Mouse (Mus musculus): ENCODE results near the gene Lmntd2. TPM values are rescaled to one million over a fixed set of nuclear protein-coding genes. Genes with fewer than 3 reads are reported as not detected.

The Lmntd2 gene
- polyA plus RNA-seq, 1 experiment = 6.8 TPM

DNA sequence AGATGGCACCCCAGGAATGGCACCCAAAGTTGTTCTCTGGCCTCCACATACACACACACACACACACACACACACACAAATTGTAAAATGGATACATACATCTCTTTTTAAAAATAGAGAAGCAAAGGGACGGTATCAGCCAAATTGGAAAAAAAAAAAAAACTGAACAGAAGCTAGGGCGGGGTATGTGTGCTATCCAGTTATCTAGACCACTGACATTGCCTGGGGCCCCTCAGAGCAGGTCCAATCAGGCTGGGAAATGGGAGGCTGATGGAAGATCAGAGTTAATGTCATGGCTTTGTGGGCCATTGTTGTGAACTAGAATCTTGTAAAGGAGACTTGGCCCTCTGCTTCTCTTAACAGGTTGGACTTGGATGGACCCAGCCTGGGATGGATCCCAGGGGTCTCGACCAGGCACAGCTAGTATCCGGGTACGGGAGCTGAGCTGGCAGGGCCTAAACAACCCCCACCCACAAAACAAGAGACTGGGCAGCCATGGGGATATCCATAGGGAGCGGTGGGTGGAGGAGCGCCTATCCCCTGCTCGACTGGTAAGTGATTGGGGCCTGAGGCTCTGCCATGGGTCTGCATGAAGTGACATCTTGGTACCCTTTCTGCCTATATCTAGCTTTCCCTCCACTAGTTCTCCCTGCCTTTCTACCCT, 17.1 kb downstream of the Lmntd2 start:
- Histone ChIP-seq H3K4me1 (ENCODE audit: control insufficient read depth, insufficient read depth, insufficient read length) (peaks cover 9% of the 10 kb centered on the region; the same call in 1 of the 2 replicates), H3K4me3 (ENCODE audit: extremely low read depth, insufficient read depth, insufficient read length) (no peak overlapping the region), H3K27ac (ENCODE audit: insufficient read depth, low read length) (no peak overlapping the region), H3K36me3 (ENCODE audit: control insufficient read depth, insufficient read depth, low read length) (peaks cover 5% of the 10 kb centered on the region; the same call in 1 of the 2 replicates), H3K27me3 (ENCODE audit: control insufficient read depth, insufficient read depth, low read length) (no peaks in the 10 kb centered on the region)
- no peak for TF ChIP-seq CTCF (IDR thresholded peaks at IDR 0.05; ENCODE audit: extremely low read depth, insufficient read depth, insufficient read length, insufficient replicate concordance)
- TF ChIP-seq POLR2A (IDR thresholded peaks at IDR 0.05; ENCODE audit: low read depth, low read length) = no peak
- 90% methylated on average over 8 of the region's 8 CpGs for WGBS
- DNase-seq (ENCODE audit: low read depth in 1 of 2, low spot score in 2 of 2) = no peak

DNA sequence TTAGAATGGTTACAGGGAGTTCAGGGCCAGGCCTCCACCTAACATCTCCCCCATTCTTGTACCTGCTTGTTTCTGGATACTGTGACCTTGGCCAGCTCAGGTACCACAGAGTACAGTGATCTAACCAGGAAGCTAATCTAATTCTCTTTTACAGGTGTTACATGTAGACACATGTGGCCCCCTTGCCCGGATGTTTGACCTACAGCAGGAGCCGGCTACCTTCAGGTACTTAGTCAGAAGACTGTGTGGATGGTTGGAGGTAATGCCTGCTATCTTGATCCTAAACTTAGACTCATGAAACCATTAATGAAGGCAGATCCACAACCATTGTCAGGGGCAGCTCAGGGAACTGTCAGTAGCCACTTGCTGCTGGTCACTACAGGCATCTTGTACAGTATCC, 18.1 kb downstream of the Lmntd2 start:
- no peak overlapping the region for H3K27ac ChIP-seq (ENCODE audit: insufficient read depth, low read length)
- H3K27me3 ChIP-seq (ENCODE audit: control insufficient read depth, insufficient read depth, low read length) = no peaks in the 10 kb centered on the region
- peaks cover 9% of the 10 kb centered on the region for H3K36me3 ChIP-seq (ENCODE audit: control insufficient read depth, insufficient read depth, low read length)
- H3K4me1 ChIP-seq (ENCODE audit: control insufficient read depth, insufficient read depth, insufficient read length) = peaks cover 9% of the 10 kb centered on the region; the same call in 1 of the 2 replicates
- 97% methylated on average over 2 of the region's 2 CpGs for WGBS
- no peak for TF ChIP-seq CTCF (IDR thresholded peaks at IDR 0.05; ENCODE audit: extremely low read depth, insufficient read depth, insufficient read length, insufficient replicate concordance)
- TF ChIP-seq POLR2A (IDR thresholded peaks at IDR 0.05; ENCODE audit: low read depth, low read length) = no peak
- no peak overlapping the region for H3K4me3 ChIP-seq (ENCODE audit: extremely low read depth, insufficient read depth, insufficient read length)
- DNase-seq (ENCODE audit: low read depth in 1 of 2, low spot score in 2 of 2) = no peak

DNA sequence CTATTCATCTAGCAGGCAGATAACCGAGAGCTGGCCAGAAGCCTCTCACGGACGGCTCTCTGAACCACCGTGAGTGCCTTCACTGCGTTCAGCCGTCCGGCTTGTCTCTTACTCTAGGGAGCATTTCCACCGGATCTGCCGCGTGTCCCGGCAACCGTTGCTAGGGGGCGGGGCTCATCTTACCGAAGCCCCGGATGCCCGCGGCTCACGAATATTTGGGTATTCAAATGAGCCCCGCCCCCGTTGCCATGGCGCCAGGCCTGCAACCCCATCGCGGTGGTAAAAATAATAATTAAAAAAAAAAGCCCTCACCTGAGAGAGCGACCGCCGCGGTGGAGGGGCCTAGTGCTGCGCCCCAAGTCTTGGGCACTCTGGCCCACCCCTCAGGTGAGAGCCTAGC, 19.1 kb downstream of the Lmntd2 start:
- Histone ChIP-seq H3K4me3 (ENCODE audit: extremely low read depth, insufficient read depth, insufficient read length) (peak overlapping the region; percentile 79), H3K27ac (ENCODE audit: insufficient read depth, low read length) (peak overlapping the region; percentile 87), H3K36me3 (ENCODE audit: control insufficient read depth, insufficient read depth, low read length) (peaks cover 16% of the 10 kb centered on the region), H3K4me1 (ENCODE audit: control insufficient read depth, insufficient read depth, insufficient read length) (peaks cover 9% of the 10 kb centered on the region; the same call in 1 of the 2 replicates), H3K27me3 (ENCODE audit: control insufficient read depth, insufficient read depth, low read length) (no peaks in the 10 kb centered on the region)
- WGBS = under 1% methylated on average over 28 of the region's 28 CpGs
- DNase-seq (ENCODE audit: low read depth in 1 of 2, low spot score in 2 of 2) = peak; percentile 88 to 98
- TF ChIP-seq CTCF (IDR thresholded peaks at IDR 0.05; ENCODE audit: extremely low read depth, insufficient read depth, insufficient read length, insufficient replicate concordance) (no peak), POLR2A (IDR thresholded peaks at IDR 0.05; ENCODE audit: low read depth, low read length) (peak; percentile 17; the same call in 1 of the 2 replicates)

DNA sequence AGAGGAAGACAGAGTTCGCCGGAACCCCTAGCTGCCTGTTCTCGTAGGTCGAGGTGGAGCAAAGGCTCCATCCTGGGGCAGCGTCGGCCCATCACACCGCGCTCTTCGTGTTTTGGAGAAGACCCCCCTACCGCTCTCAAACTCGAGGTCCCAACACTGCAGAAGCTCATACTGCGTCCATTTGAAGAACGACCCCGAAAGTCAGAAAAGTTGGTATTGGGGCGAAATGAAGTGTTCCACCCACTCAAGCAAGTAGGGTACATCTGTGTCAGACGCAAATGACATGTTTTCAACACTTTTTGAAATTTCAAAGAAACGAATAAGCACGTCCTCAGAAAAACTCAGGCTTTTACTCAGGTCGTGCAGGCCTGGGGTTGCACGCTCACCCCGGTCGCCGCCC, 19.5 kb downstream of the Lmntd2 start:
- DNase-seq (ENCODE audit: low read depth in 1 of 2, low spot score in 2 of 2) = no peak
- no peak for TF ChIP-seq POLR2A (IDR thresholded peaks at IDR 0.05; ENCODE audit: low read depth, low read length)
- no peak for TF ChIP-seq CTCF (IDR thresholded peaks at IDR 0.05; ENCODE audit: extremely low read depth, insufficient read depth, insufficient read length, insufficient replicate concordance)
- Histone ChIP-seq H3K36me3 (ENCODE audit: control insufficient read depth, insufficient read depth, low read length) (peaks cover 18% of the 10 kb centered on the region), H3K27ac (ENCODE audit: insufficient read depth, low read length) (peak overlapping the region; percentile 87), H3K27me3 (ENCODE audit: control insufficient read depth, insufficient read depth, low read length) (no peaks in the 10 kb centered on the region), H3K4me3 (ENCODE audit: extremely low read depth, insufficient read depth, insufficient read length) (peak overlapping the region; percentile 79), H3K4me1 (ENCODE audit: control insufficient read depth, insufficient read depth, insufficient read length) (peaks cover 9% of the 10 kb centered on the region; the same call in 1 of the 2 replicates)
- under 1% methylated on average over 23 of the region's 23 CpGs for WGBS

DNA sequence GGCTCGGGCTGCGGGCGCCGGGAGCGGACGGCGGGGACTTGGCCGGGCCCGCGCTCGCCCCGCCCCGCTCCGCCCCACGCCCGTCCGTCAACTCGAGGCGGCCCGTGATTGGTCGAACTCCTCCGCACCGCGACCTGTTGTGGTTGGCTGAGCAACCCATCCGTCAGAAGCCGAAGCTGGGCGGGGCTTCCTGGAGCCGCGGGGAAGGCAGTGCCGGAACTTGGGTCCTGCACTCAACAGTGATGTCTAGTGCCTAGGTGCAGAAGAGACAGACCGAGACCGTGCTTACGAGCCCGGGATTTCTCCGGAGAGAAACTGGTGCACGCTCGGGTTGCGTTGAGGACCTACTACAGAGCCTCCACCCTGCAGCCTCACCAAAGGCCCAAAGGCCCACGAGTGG, 19.9 kb downstream of the Lmntd2 start, which contains the start of the genes Hras and Lrrc56:
Gene Hras (minus strand): TSS at position 58 of the 400 bp plus-strand sequence.
Gene Lrrc56 (plus strand): TSS at position 210 of the 400 bp plus-strand sequence.
- Histone ChIP-seq H3K27ac (ENCODE audit: insufficient read depth, low read length) (peak within 1 kb of the TSS; percentile 87), H3K4me1 (ENCODE audit: control insufficient read depth, insufficient read depth, insufficient read length) (peaks cover 9% of the 10 kb centered on the region; the same call in 1 of the 2 replicates), H3K36me3 (ENCODE audit: control insufficient read depth, insufficient read depth, low read length) (peaks cover 21% of the 10 kb centered on the region), H3K27me3 (ENCODE audit: control insufficient read depth, insufficient read depth, low read length) (no peaks in the 10 kb centered on the region), H3K4me3 (ENCODE audit: extremely low read depth, insufficient read depth, insufficient read length) (peak within 1 kb of the TSS; percentile 79)
- under 1% methylated on average over 34 of the region's 39 CpGs for WGBS
- no peak for TF ChIP-seq CTCF (IDR thresholded peaks at IDR 0.05; ENCODE audit: extremely low read depth, insufficient read depth, insufficient read length, insufficient replicate concordance)
- TF ChIP-seq POLR2A (IDR thresholded peaks at IDR 0.05; ENCODE audit: low read depth, low read length) = peak; percentile 82
- DNase-seq (ENCODE audit: low read depth in 1 of 2, low spot score in 2 of 2) = peak; percentile 93 to 98

DNA sequence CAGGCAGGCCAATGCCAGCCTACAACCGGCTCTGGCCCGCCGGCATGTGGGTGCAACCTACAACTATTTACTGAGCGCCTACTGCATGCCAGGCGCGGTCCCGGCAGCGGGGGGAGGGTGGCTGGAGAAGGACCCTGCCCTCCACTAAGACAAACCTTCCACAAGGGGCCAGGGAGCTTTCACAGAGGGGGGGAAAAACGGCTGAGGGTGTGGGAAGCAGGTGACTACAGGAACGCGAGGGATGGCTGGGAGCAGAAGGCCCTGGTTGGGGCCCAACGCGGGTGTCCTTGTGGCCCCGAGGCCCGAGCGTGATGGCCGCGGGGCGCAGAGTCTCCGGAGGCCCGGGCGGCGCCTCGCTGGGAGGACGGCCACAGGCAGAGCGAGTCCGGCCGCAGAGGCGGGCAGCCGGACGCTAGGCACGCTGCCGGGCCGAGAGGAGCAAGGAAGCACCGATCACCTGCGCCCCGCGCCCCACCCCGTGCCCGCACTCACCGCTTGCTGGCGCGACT, 20.5 kb downstream of the Lmntd2 start:
- Histone ChIP-seq H3K4me1 (ENCODE audit: control insufficient read depth, insufficient read depth, insufficient read length) (peaks cover 9% of the 10 kb centered on the region; the same call in 1 of the 2 replicates), H3K27ac (ENCODE audit: insufficient read depth, low read length) (peak overlapping the region; percentile 34; the same call in 1 of the 2 replicates), H3K36me3 (ENCODE audit: control insufficient read depth, insufficient read depth, low read length) (peaks cover 21% of the 10 kb centered on the region), H3K4me3 (ENCODE audit: extremely low read depth, insufficient read depth, insufficient read length) (peak overlapping the region; percentile 68), H3K27me3 (ENCODE audit: control insufficient read depth, insufficient read depth, low read length) (no peaks in the 10 kb centered on the region)
- peak in 1 of 2 experiments; percentile 26 for DNase-seq (ENCODE audit: low read depth in 1 of 2, low spot score in 2 of 2)
- TF ChIP-seq POLR2A (IDR thresholded peaks at IDR 0.05; ENCODE audit: low read depth, low read length) = no peak
- no peak for TF ChIP-seq CTCF (IDR thresholded peaks at IDR 0.05; ENCODE audit: extremely low read depth, insufficient read depth, insufficient read length, insufficient replicate concordance)
- WGBS = 1% methylated on average over 43 of the region's 43 CpGs
